In genomic region chr8:124343991-124344390, GRCm38 (mm10) we compare ENCODE assay signal across 16 mouse cellular contexts.
DNase-seq lines count a peak whose midpoint lies in the region; ATAC-seq lines count a peak whose summit lies in the region.
"Had no signal": no experiment of that assay in that cellular context is flagged by ENCODE, and none has a peak within 500 bp of the region (broad histone marks: within the 10 kb centered on the region; RNA-seq: fewer than 3 reads in every experiment).

No protein-coding gene starts in this region.

- no peak overlapping the region for H3K27ac ChIP-seq in kidney, embryonic 15.5 days
- no peak overlapping the region for H3K27ac ChIP-seq in intestine, embryonic 16.5 days (ENCODE audit: low read length)
- H3K27ac ChIP-seq in liver, embryonic 12.5 days: peak overlapping the region; percentile 38; the same call in 1 of the 2 replicates
- H3K27ac ChIP-seq: embryonic facial prominence, embryonic 12.5 days; heart, embryonic 15.5 days; hindbrain, embryonic 13.5 days; neural tube, embryonic 13.5 days had no signal

- no peak for ATAC-seq in kidney, embryonic 15.5 days (replicated peaks; ENCODE audit: low FRiP score)
- ATAC-seq in intestine, embryonic 16.5 days: peak; percentile 65
- ATAC-seq in liver, embryonic 12.5 days: no peak
- ATAC-seq: midbrain, embryonic 16.5 days had no signal

- peaks cover 30% of the 10 kb centered on the region for H3K4me1 ChIP-seq in kidney, embryonic 15.5 days
- H3K4me1 ChIP-seq in intestine, embryonic 16.5 days (ENCODE audit: control insufficient read depth, insufficient read depth, low read length): peaks cover 8% of the 10 kb centered on the region
- H3K4me1 ChIP-seq in liver, embryonic 12.5 days: no peaks in the 10 kb centered on the region
- H3K4me1 ChIP-seq: stomach, embryonic 15.5 days had no signal

- no peaks in the 10 kb centered on the region for H3K9me3 ChIP-seq in kidney, embryonic 15.5 days (replicated peaks)
- no peaks in the 10 kb centered on the region for H3K9me3 ChIP-seq in intestine, embryonic 16.5 days (ENCODE audit: control insufficient read depth, low read length)
- no peaks in the 10 kb centered on the region for H3K9me3 ChIP-seq in liver, embryonic 12.5 days (replicated peaks)
- H3K9me3 ChIP-seq: embryonic facial prominence, embryonic 12.5 days; heart, embryonic 15.5 days; hindbrain, embryonic 13.5 days; neural tube, embryonic 13.5 days; stomach, embryonic 15.5 days had no signal

- peaks cover 56% of the 10 kb centered on the region for H3K36me3 ChIP-seq in kidney, embryonic 15.5 days
- peaks cover 2% of the 10 kb centered on the region; the same call in 1 of the 2 replicates for H3K36me3 ChIP-seq in intestine, embryonic 16.5 days (ENCODE audit: control insufficient read depth, insufficient read depth, low read length)
- peaks cover 52% of the 10 kb centered on the region for H3K36me3 ChIP-seq in liver, embryonic 12.5 days

- WGBS in kidney, embryonic 15.5 days: 88% methylated on average over 12 of the region's 12 CpGs
- 62% methylated on average over 12 of the region's 12 CpGs for WGBS in intestine, embryonic 16.5 days
- 71% methylated on average over 12 of the region's 12 CpGs for WGBS in liver, embryonic 12.5 days (ENCODE audit: insufficient replicate concordance)

- H3K4me3 ChIP-seq in kidney, embryonic 15.5 days (replicated peaks): no peak overlapping the region
- no peak overlapping the region for H3K4me3 ChIP-seq in intestine, embryonic 16.5 days (ENCODE audit: low read length)
- no peak overlapping the region for H3K4me3 ChIP-seq in liver, embryonic 12.5 days
- H3K4me3 ChIP-seq: embryonic facial prominence, embryonic 12.5 days; heart, embryonic 15.5 days; hindbrain, embryonic 13.5 days; neural tube, embryonic 13.5 days; stomach, embryonic 15.5 days had no signal

- H3K9ac ChIP-seq in kidney, embryonic 15.5 days: no peak overlapping the region
- H3K9ac ChIP-seq in intestine, embryonic 16.5 days (ENCODE audit: low read depth, low read length): no peak overlapping the region
- no peak overlapping the region for H3K9ac ChIP-seq in liver, embryonic 12.5 days
- H3K9ac ChIP-seq: embryonic facial prominence, embryonic 12.5 days; heart, embryonic 15.5 days; hindbrain, embryonic 13.5 days; lung, embryonic 14.5 days; neural tube, embryonic 13.5 days; stomach, embryonic 15.5 days had no signal

- no peak overlapping the region for H3K4me2 ChIP-seq in kidney, embryonic 15.5 days
- no peak overlapping the region for H3K4me2 ChIP-seq in intestine, embryonic 16.5 days (ENCODE audit: low read depth, low read length)
- no peak overlapping the region for H3K4me2 ChIP-seq in liver, embryonic 12.5 days
- H3K4me2 ChIP-seq: embryonic facial prominence, embryonic 12.5 days; heart, embryonic 15.5 days; hindbrain, embryonic 13.5 days; lung, embryonic 14.5 days; neural tube, embryonic 13.5 days; stomach, embryonic 15.5 days had no signal

- H3K27me3 ChIP-seq in kidney, embryonic 15.5 days: no peaks in the 10 kb centered on the region
- H3K27me3 ChIP-seq in intestine, embryonic 16.5 days (replicated peaks; ENCODE audit: control insufficient read depth, insufficient read depth, low read length): no peaks in the 10 kb centered on the region
- H3K27me3 ChIP-seq in liver, embryonic 12.5 days (replicated peaks): no peaks in the 10 kb centered on the region
- H3K27me3 ChIP-seq: embryonic facial prominence, embryonic 12.5 days; heart, embryonic 15.5 days; hindbrain, embryonic 13.5 days; neural tube, embryonic 13.5 days; stomach, embryonic 15.5 days had no signal

- DNase-seq in kidney, adult 11 months: peak; percentile 24
- peak; percentile 35 to 46 for DNase-seq in thymus, postnatal 36 days
- DNase-seq in layer of hippocampus, adult 9-11 months: no peak
- DNase-seq in neural tube, embryonic 10.5 days (ENCODE audit: extremely low spot score, low spot score): no peak
- DNase-seq in layer of hippocampus, adult 18-20 months (ENCODE audit: low spot score in 2 of 2): no peak
- DNase-seq: adrenal gland, postnatal 14 days; lung, embryonic 14.5 days had no signal

Comparison
In these comparisons a context has a peak if more than half of its experiments do, and no peak if none do; other contexts are left out.
1. DNase-seq: peak in kidney, adult 11 months (single experiment) and thymus, postnatal 36 days (2 of 2); none in layer of hippocampus, adult 9-11 months (single experiment), neural tube, embryonic 10.5 days (single experiment) and layer of hippocampus, adult 18-20 months (0 of 2).